Mouse (Mus musculus) MEL-GATA-1-ER (cell line): Measurements from ENCODE around the gene Mlf1.

Experiments
- DNase-seq: peaks from one replicate; pipeline ENCODE4 v3.0.0-alpha.2; 2012; ENCODE audit warnings: low read depth; ENCODE audit errors: extremely low read depth

Gene Mlf1

GRCm38 (mm10) chr3:67373872-67374271 lies at the start of gene Mlf1:
TSS of gene Mlf1 (plus strand) at chr3:67374097.
- peak; percentile 82 for DNase-seq

- no peak for DNase-seq
Observed at GRCm38 (mm10) chr3:67339558-67339957, 34.3 kb upstream of the Mlf1 start.

GRCm38 (mm10) chr3:67340921-67341320 lies 33.0 kb upstream of the Mlf1 start:
- DNase-seq = no peak

GRCm38 (mm10) chr3:67343004-67343662 lies 30.8 kb upstream of the Mlf1 start:
- no peak for DNase-seq

GRCm38 (mm10) chr3:67344599-67344998 lies 29.3 kb upstream of the Mlf1 start:
- peak; percentile 22 for DNase-seq

GRCm38 (mm10) chr3:67346674-67347073 lies 27.2 kb upstream of the Mlf1 start:
- no peak for DNase-seq

GRCm38 (mm10) chr3:67351406-67352127 lies 22.3 kb upstream of the Mlf1 start:
- no peak for DNase-seq

GRCm38 (mm10) chr3:67352128-67352762 lies 21.7 kb upstream of the Mlf1 start:
- peak; percentile 23 for DNase-seq

- no peak for DNase-seq
Observed at GRCm38 (mm10) chr3:67352763-67353149, 21.1 kb upstream of the Mlf1 start.

GRCm38 (mm10) chr3:67358376-67358775 lies 15.5 kb upstream of the Mlf1 start:
- DNase-seq = no peak

GRCm38 (mm10) chr3:67366087-67366892 lies 7.6 kb upstream of the Mlf1 start:
- no peak for DNase-seq

- no peak for DNase-seq
Observed at GRCm38 (mm10) chr3:67367481-67367880, 6.4 kb upstream of the Mlf1 start.

GRCm38 (mm10) chr3:67369407-67370079 lies 4.4 kb upstream of the Mlf1 start:
- no peak for DNase-seq

GRCm38 (mm10) chr3:67372194-67372593 lies 1.7 kb upstream of the Mlf1 start:
- no peak for DNase-seq

- DNase-seq = no peak
Observed at GRCm38 (mm10) chr3:67372781-67373180, 1.1 kb upstream of the Mlf1 start.

- DNase-seq = no peak
Observed at GRCm38 (mm10) chr3:67374360-67374778, 472 bp downstream of the Mlf1 start.

- no peak for DNase-seq
Observed at GRCm38 (mm10) chr3:67375063-67375462, 1.2 kb downstream of the Mlf1 start, which contains the start of gene Gm17402. TSS of gene Gm17402 (minus strand) at chr3:67375163.

- no peak for DNase-seq
Observed at GRCm38 (mm10) chr3:67378215-67378614, 4.3 kb downstream of the Mlf1 start.

- no peak for DNase-seq
Observed at GRCm38 (mm10) chr3:67429338-67429998, 55.6 kb downstream of the Mlf1 start.

- peak; percentile 72 for DNase-seq
Observed at GRCm38 (mm10) chr3:67429999-67430380, 56.1 kb downstream of the Mlf1 start, which contains the start of gene Gfm1. TSS of gene Gfm1 (plus strand) at chr3:67430096.
